Mouse (Mus musculus) frontal cortex, postnatal 14 days (tissue): ENCODE results near the gene Klhl34.

Source experiments
- DNase-seq, 2 experiments: peaks; one replicate each; pipeline ENCODE4 v3.0.0; 2022; ENCODE audit warnings: low spot score in 2 of 2

The Klhl34 gene

DNA sequence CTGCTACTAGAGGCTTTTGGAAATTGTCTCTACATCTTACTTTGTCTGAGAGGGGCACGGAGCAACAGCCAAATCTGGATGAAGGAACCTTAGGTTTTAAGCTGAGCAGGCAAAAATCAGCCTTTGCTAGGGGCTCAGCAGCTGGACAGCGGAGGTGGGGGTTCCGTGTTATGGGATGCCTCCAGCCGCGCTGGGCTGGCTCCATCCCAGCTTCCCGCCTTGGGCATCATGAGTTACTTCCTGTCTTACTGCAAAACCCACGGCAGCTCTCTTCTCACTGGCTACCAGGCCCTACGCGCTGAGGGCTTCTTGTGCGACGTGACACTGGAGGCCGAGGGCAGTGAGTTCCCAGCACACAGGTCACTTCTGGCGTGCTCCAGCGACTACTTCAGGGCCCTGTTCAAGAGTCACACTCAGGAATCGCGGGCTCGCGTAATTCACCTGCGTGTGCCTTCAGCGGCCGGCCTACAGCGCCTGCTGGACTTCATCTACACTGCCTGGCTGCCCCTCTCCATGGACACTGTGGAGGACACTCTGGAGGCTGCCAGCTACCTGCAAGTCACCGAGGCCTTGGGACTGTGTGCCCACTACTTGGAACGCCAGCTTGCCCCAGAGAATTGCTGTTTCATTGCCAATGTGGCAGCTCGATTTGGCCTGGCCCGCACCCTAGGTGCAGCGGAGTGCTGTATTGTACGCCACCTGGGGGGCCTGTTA is at the start of gene Klhl34:
Klhl34 (plus strand) TSS at position 229 of the 714 bp plus-strand sequence.
- DNase-seq = no peak

DNA sequence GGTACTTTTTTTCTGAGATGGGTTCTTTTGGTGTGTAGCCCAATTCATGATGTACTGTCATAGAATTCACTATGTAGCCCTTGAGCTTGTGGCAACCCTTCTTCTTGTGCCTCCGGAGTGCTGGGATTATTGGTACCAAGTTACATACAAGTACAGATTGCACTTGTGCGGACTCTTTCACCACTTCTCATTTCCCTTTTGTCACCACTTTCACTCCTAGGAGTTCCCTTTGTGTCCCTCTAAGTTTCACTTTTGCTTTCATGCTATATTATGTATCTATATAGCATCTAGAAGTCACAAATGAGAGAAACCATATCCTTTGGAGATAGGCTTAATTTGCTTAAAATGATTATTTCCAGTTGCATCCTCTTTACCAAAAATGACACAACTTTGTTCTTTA is 16.6 kb upstream of the Klhl34 start:
- no peak for DNase-seq

GRCm38 (mm10) chrX:157809721-157810120 is 8.5 kb upstream of the Klhl34 start:
- DNase-seq = no peak

DNA sequence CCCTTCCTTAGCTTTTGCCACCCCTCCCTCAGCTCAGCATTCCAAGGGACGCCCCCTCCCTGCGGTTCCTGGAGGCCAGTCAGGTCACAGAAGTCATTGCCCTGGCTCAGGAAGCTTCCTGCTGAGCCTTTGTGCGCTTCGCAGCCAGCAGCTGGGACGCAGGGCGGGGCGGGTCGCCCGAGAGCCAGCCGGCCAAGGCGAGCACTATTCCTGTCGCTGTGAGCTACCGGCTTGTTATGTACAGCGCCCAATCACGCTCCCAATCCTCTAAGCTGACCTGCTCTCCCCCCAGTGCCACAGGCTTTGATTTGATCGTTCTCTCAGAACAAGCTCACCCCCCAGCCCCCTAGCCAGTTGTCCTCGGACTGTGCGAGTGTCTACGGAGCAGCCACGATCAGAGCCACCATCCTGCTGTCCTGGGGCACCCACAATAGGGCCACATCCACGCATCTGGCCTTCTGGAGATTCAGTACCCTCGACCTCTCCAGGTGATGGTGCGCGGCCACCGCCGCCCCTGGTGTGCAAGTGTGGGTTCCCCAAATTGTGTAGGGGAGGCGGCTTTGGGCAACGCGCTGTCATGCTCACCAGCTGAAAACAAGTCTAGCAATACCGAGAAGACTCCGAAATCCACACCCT is 546 bp upstream of the Klhl34 start:
- DNase-seq = no peak

DNA sequence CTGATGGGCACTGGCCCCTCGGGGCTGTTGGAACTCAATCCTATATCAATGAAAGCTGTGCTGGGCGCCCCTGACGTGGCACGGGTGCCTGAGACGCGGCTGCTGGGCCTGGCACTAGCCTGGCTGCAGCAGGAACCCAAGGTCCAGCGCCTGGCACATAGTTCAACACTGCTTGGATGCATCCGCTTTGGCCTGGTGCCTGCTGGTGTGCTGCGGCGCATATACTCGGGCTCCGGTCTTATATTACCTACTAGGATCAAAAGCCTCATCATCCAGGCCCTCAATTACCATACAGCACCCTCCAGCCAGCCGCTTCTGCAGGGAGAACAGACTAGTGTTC is 656 bp downstream of the Klhl34 start:
- no peak for DNase-seq

- DNase-seq = no peak
Observed at GRCm38 (mm10) chrX:157829983-157830382, 11.7 kb downstream of the Klhl34 start.
